Mouse (Mus musculus) CH12.LX (cell line): Measurements from ENCODE around the gene Reg3g. TPM values are rescaled to one million over a fixed set of nuclear protein-coding genes. Genes with fewer than 3 reads are reported as not detected.

ENCODE experiments used
- DNase-seq: peaks from one replicate; pipeline ENCODE4 v3.0.0-alpha.2; 2013; ENCODE audit errors: extremely low read depth
- H3K27ac ChIP-seq: 2 replicates; pipeline ENCODE4 v1.5.1; 2012; ENCODE audit warnings: low read depth, mild to moderate bottlenecking, control low read depth, moderate library complexity; ENCODE audit not compliant: insufficient read depth
- H3K27me3 ChIP-seq: replicated peaks from 2 replicates; pipeline ENCODE3; 2012; ENCODE audit warnings: inconsistent platforms
- H3K36me3 ChIP-seq, 2 experiments: replicated peaks in 1 of 2; 2 replicates each; pipeline versions ENCODE3 to v1.6.1; 2012; ENCODE audit warnings: inconsistent platforms in 1 of 2, low read length in 1 of 2, mild to moderate bottlenecking in 1 of 2, mixed read lengths in 1 of 2, moderate library complexity in 1 of 2; ENCODE audit not compliant: control insufficient read depth in 1 of 2, insufficient read depth in 1 of 2
- H3K4me1 ChIP-seq, 2 experiments: 2 replicates each; pipeline ENCODE4 v1.6.1; 2012; ENCODE audit warnings: inconsistent platforms in 1 of 2, moderate library complexity in 1 of 2; ENCODE audit not compliant: insufficient read depth in 2 of 2, control insufficient read depth in 1 of 2
- H3K4me2 ChIP-seq: 2 replicates; pipeline ENCODE4 v1.6.1; 2012; ENCODE audit warnings: low read depth, mild to moderate bottlenecking, control low read depth; ENCODE audit not compliant: poor library complexity, insufficient read depth, severe bottlenecking
- H3K4me3 ChIP-seq, 3 experiments: fragments of 150-350 bp in 1 of 3; sonication (generic) in 1 of 3; replicated peaks in 1 of 3; 2 replicates each; pipeline versions ENCODE3 to v1.5.1; 2011 to 2012; ENCODE audit warnings: low read depth in 2 of 3, low read length in 2 of 3, mild to moderate bottlenecking in 2 of 3, moderate library complexity in 2 of 3, control low read depth in 1 of 3, improper control_type of control experiment in 1 of 3, inconsistent platforms in 1 of 3, mixed read lengths in 1 of 3; ENCODE audit not compliant: poor library complexity in 1 of 3
- H3K79me2 ChIP-seq: replicated peaks from 2 replicates; pipeline ENCODE4 v1.6.1; 2012; ENCODE audit warnings: mild to moderate bottlenecking, moderate library complexity; ENCODE audit not compliant: control insufficient read depth, poor library complexity, insufficient read depth, severe bottlenecking; ENCODE audit errors: extremely low read depth
- H3K9ac ChIP-seq: 2 replicates; pipeline ENCODE4 v1.6.1; 2012; ENCODE audit warnings: low read depth, mild to moderate bottlenecking, control low read depth, moderate library complexity; ENCODE audit not compliant: insufficient read depth
- H3K9me3 ChIP-seq: replicated peaks from 2 replicates; pipeline ENCODE3; 2012; ENCODE audit warnings: low read length, inconsistent platforms, mixed read lengths
- BHLHE40 ChIP-seq: IDR thresholded peaks from 2 replicates; pipeline ENCODE4 v1.6.1; 2011; ENCODE audit warnings: mild to moderate bottlenecking, low read depth, low read length, improper control_type of control experiment
- CHD1 ChIP-seq: IDR thresholded peaks from 2 replicates; pipeline ENCODE4 v1.6.1; 2012; ENCODE audit warnings: low read depth, low read length, improper control_type of control experiment, inconsistent platforms
- CHD2 ChIP-seq: IDR thresholded peaks from 2 replicates; pipeline ENCODE4 v1.6.1; 2011; ENCODE audit warnings: low read length, improper control_type of control experiment
- CTCF ChIP-seq, 2 experiments: IDR thresholded peaks in 1 of 2; conservative IDR thresholded peaks in 1 of 2; 2 replicates each; pipeline ENCODE4 v1.5.1; 2011 to 2012; ENCODE audit warnings: low read depth in 2 of 2, low read length in 2 of 2, improper control_type of control experiment in 1 of 2, inconsistent platforms in 1 of 2, mild to moderate bottlenecking in 1 of 2, moderate library complexity in 1 of 2
- ETS1 ChIP-seq: conservative IDR thresholded peaks from 2 replicates; pipeline ENCODE4 v1.6.1; 2012; ENCODE audit warnings: low read depth, mild to moderate bottlenecking, inconsistent platforms, low read length, improper control_type of control experiment, moderate library complexity
- HCFC1 ChIP-seq: IDR thresholded peaks from 2 replicates; pipeline ENCODE4 v1.6.1; 2012; ENCODE audit warnings: low read depth, mild to moderate bottlenecking, inconsistent platforms, low read length, improper control_type of control experiment
- IRF4 ChIP-seq: IDR thresholded peaks from 2 replicates; pipeline ENCODE4 v1.6.1; 2014; ENCODE audit warnings: low read depth, mild to moderate bottlenecking, inconsistent platforms, low read length, improper control_type of control experiment
- KAT2A ChIP-seq: IDR thresholded peaks from 2 replicates; pipeline ENCODE4 v1.6.1; 2012; ENCODE audit warnings: low read length, improper control_type of control experiment, inconsistent platforms; ENCODE audit not compliant: insufficient replicate concordance
- MAFK ChIP-seq: IDR thresholded peaks from 2 replicates; pipeline ENCODE4 v1.6.1; 2011; ENCODE audit warnings: low read length, improper control_type of control experiment; ENCODE audit not compliant: insufficient replicate concordance
- MAX ChIP-seq: IDR thresholded peaks from 2 replicates; pipeline ENCODE4 v1.6.1; 2011; ENCODE audit warnings: low read length, improper control_type of control experiment
- MAZ ChIP-seq: IDR thresholded peaks from 2 replicates; pipeline ENCODE4 v1.6.1; 2012; ENCODE audit warnings: low read depth, mild to moderate bottlenecking, inconsistent platforms, low read length, improper control_type of control experiment, moderate library complexity
- MEF2A ChIP-seq: IDR thresholded peaks from 2 replicates; pipeline ENCODE4 v1.6.1; 2014; ENCODE audit warnings: low read depth, mild to moderate bottlenecking, inconsistent platforms, low read length, improper control_type of control experiment, borderline replicate concordance
- MXI1 ChIP-seq: IDR thresholded peaks from 2 replicates; pipeline ENCODE4 v1.6.1; 2011; ENCODE audit warnings: mild to moderate bottlenecking, low read depth, low read length, improper control_type of control experiment
- MYC ChIP-seq: IDR thresholded peaks from 2 replicates; pipeline ENCODE4 v1.6.1; 2011; ENCODE audit warnings: low read depth, mild to moderate bottlenecking, improper control_type of control experiment, low read length
- NELFE ChIP-seq: IDR thresholded peaks from 2 replicates; pipeline ENCODE4 v1.6.1; 2011; ENCODE audit warnings: low read depth, low read length, improper control_type of control experiment
- NRF1 ChIP-seq: IDR thresholded peaks from 2 replicates; pipeline ENCODE4 v1.6.1; 2014; ENCODE audit warnings: low read depth, mild to moderate bottlenecking, inconsistent platforms, low read length, improper control_type of control experiment, moderate library complexity
- RAD21 ChIP-seq: IDR thresholded peaks from 2 replicates; pipeline ENCODE4 v1.6.1; 2011; ENCODE audit warnings: low read depth, mild to moderate bottlenecking, low read length, improper control_type of control experiment, moderate library complexity
- RCOR1 ChIP-seq: conservative IDR thresholded peaks from 2 replicates; pipeline ENCODE4 v1.6.1; 2012; ENCODE audit warnings: low read depth, mild to moderate bottlenecking, inconsistent platforms, low read length, improper control_type of control experiment
- SMC3 ChIP-seq: IDR thresholded peaks from 2 replicates; pipeline ENCODE4 v1.6.1; 2011; ENCODE audit warnings: low read depth, low read length, improper control_type of control experiment
- TCF12 ChIP-seq: IDR thresholded peaks from 2 replicates; pipeline ENCODE4 v1.6.1; 2014; ENCODE audit warnings: low read depth, mild to moderate bottlenecking, inconsistent platforms, low read length, improper control_type of control experiment
- UBTF ChIP-seq: IDR thresholded peaks from 2 replicates; pipeline ENCODE4 v1.6.1; 2012; ENCODE audit warnings: low read depth, mild to moderate bottlenecking, inconsistent platforms, low read length, improper control_type of control experiment, moderate library complexity
- USF1 ChIP-seq: IDR thresholded peaks from 2 replicates; pipeline ENCODE4 v1.6.1; 2014; ENCODE audit warnings: low read depth, mild to moderate bottlenecking, inconsistent platforms, low read length, improper control_type of control experiment
- ZKSCAN1 ChIP-seq: IDR thresholded peaks from 2 replicates; pipeline ENCODE4 v1.6.1; 2012; ENCODE audit warnings: low read depth, inconsistent platforms, low read length, improper control_type of control experiment, borderline replicate concordance
- ZNF384 ChIP-seq: IDR thresholded peaks from 2 replicates; pipeline ENCODE4 v1.6.1; 2012; ENCODE audit warnings: low read depth, low read length, improper control_type of control experiment, inconsistent platforms
- dilution Hi-C: fragments of 300-500 bp; cut with MboI; formaldehyde crosslinking; loops from 2 replicates; pipeline ENCODE4 v1.14.3; 2020; ENCODE audit warnings: low sequenced_read_pairs; ENCODE audit not compliant: extremely low pct_unique_long_range_greater_than_20kb, extremely low pct_ligation_motif_present
- in situ Hi-C: fragments of 300-500 bp; cut with MboI; formaldehyde crosslinking; loops from 3 replicates; pipeline ENCODE4 v1.14.3; 2019; ENCODE audit warnings: low sequenced_read_pairs, low pct_ligation_motif_present, low pct_unique_long_range_greater_than_20kb, mixed read lengths
- polyA plus RNA-seq: library from polyadenylated mRNA; unstranded; fragments of >175 nt; gene quantifications from 2 replicates; pipeline ENCODE4 v1.2.1, GENCODE M21; 2012; ENCODE audit warnings: low read depth; ENCODE audit not compliant: insufficient read length
- total RNA-seq, 2 experiments: library from RNA; depleted of rRNA; stranded (reverse); fragments of 300-350 nt in 1 of 2; fragments of >200 nt in 1 of 2; gene quantifications; 2 replicates each; pipeline ENCODE4 v1.2.3; 2012 to 2014

The Reg3g gene
- total and polyA plus RNA-seq, 3 experiments, result not detected

DNA sequence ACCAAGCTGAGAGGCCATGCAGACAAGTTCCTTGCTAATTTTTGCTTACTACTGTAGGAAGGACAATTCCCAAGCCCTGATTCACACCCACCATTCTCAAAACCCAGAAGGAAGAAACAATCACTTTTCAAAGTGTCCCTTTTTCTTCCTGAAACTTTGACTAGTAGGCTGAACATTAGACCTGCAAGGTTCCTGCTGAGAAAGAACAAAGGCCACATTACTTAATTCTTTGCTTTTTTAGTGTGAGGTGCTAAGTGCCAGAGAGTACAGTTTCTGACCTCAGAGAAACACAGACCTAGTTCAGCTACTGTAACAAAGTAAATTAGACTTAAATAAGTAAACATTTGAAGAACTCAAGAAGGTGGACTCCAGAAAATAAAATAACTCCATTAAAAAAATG, 20.3 kb downstream of the Reg3g start:
- no peak overlapping the region for H3K4me2 ChIP-seq
- peaks cover 12% of the 10 kb centered on the region for H3K9me3 ChIP-seq
- in situ Hi-C loops, result no loop called here
- DNase-seq, result no peak
- H3K36me3 ChIP-seq, result no peaks in the 10 kb centered on the region
- no peaks in the 10 kb centered on the region for H3K27me3 ChIP-seq
- H3K4me1 ChIP-seq, result no peaks in the 10 kb centered on the region
- no peak overlapping the region for H3K4me3 ChIP-seq
- no peaks in the 10 kb centered on the region for H3K79me2 ChIP-seq
- TF ChIP-seq TCF12 (no peak), NELFE (no peak), MEF2A (no peak), HCFC1 (no peak), ZNF384 (no peak), MAFK (no peak), CHD1 (no peak), UBTF (no peak), CHD2 (no peak), RCOR1 (no peak), SMC3 (no peak), MXI1 (no peak), MAZ (no peak), BHLHE40 (no peak), USF1 (no peak), ETS1 (no peak), CTCF (conservative IDR thresholded peaks at IDR 0.05 in 1 of 2, IDR thresholded peaks at IDR 0.05 in 1 of 2; ENCODE audit: low read depth in 2 of 2, low read length in 2 of 2) (no peak), MAX (no peak)
- dilution Hi-C loops, result no loop called here
- H3K27ac ChIP-seq, result no peak overlapping the region
- no peak overlapping the region for H3K9ac ChIP-seq

DNA sequence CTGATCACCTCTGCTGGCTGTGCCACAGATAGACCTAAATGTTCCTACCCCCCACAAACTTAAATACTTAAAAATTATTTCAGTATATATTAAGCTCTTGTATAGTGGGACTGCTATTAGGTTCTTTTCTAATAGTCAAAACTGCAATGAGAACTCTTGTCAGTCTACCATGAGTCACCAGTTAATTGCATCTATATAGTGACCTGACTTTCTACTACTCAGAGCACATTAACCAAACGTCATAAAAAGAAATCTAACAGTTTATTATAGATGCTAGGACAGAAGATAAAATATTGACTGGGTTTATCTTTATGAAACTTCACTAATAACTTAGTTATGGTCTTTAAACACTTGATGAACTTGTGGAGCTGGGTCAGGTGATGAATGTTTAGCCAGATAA, 21.5 kb downstream of the Reg3g start:
- in situ Hi-C loops, result no loop called here
- Histone ChIP-seq H3K4me1 (no peaks in the 10 kb centered on the region), H3K4me3 (no peak overlapping the region), H3K79me2 (no peaks in the 10 kb centered on the region)
- no peak for TF ChIP-seq RAD21
- no peak for TF ChIP-seq KAT2A
- no peak for TF ChIP-seq ZKSCAN1
- no peak for TF ChIP-seq IRF4
- no peak for TF ChIP-seq MXI1
- TF ChIP-seq NRF1, result no peak
- TF ChIP-seq MYC, result no peak
- no peak for TF ChIP-seq SMC3
- TF ChIP-seq, all 38 proteins: peak for 0
- Histone ChIP-seq H3K36me3 (no peaks in the 10 kb centered on the region), H3K9ac (no peak overlapping the region), H3K4me2 (no peak overlapping the region), H3K27me3 (no peaks in the 10 kb centered on the region), H3K9me3 (peaks cover 18% of the 10 kb centered on the region), H3K27ac (no peak overlapping the region)
- dilution Hi-C loops, result no loop called here
- DNase-seq, result no peak
